Mouse (Mus musculus): ENCODE results near the gene Csnk2a1. TPM values are rescaled to one million over a fixed set of nuclear protein-coding genes. Genes with fewer than 3 reads are reported as not detected.

Gene Csnk2a1
- polyA plus RNA-seq, 1 experiment, result 52.4 TPM

DNA sequence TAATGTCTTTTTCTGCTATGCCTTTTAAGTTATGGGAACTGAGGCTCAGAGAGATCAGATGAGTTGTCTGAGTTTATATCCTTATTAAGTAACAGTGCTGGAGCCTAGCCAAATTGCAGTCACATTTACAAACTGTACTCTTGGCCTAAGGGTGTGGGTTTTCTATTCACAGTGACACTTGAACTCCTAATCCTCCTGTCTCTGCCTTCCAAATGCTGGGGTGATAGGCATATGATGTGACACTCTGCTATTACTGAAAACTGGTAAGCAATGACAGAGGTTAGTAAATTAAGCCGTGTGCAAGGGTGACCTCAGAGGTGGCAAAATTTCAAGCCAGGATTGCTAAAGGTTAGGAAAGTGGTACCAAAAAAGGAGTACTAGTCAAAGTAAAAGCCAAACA is 9.7 kb upstream of the Csnk2a1 start:
- TF ChIP-seq POLR2A (IDR thresholded peaks at IDR 0.05; ENCODE audit: borderline replicate concordance, control insufficient read depth, low read depth, low read length), result no peak
- TF ChIP-seq CTCF (IDR thresholded peaks at IDR 0.05; ENCODE audit: control insufficient read depth, insufficient read depth, low read length), result no peak
- WGBS, result 43% methylated on average over 1 of the region's 1 CpGs
- Histone ChIP-seq H3K4me1 (ENCODE audit: control insufficient read depth, insufficient read depth, low read length) (no peaks in the 10 kb centered on the region), H3K4me3 (replicated peaks; ENCODE audit: control insufficient read depth, low read depth, low read length) (no peak overlapping the region), H3K27ac (ENCODE audit: control insufficient read depth, insufficient read depth, low read depth, low read length, poor library complexity) (no peak overlapping the region)

DNA sequence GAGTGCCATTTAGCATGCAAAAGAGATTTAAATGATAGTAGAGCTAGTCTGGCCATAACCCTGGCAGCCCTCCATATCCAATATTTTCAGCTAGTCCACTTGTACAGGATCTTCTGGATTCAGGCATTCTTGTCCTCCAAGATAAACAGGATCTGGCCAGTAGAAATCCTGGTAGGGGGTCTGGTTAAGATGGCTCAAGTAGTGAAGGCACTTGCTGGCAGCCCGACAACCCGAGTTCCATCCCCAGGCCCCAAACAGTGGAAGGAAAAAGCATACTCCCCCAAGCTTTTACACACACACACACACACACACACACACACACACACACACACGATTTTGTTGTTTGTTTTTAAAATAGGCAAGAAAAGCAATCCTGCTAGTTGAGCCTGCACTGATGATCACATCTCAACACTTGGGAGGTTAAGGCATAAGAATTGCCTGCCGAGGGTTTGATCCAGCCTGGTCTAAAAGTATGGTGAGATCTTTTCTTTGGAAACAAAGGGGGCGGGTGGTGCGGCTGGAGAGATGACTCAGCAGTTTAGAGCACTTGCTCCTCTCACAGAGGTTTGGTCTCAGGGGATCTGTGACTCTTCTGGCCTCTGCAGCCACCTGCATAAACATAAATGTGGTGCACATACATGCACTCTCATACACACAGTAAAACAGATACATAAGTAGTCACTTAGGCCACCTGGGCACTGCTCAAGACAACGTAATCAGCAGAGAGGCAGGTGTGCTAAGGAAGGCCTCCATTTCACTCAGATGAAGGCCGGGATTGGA is 2.9 kb upstream of the Csnk2a1 start:
- Histone ChIP-seq H3K27ac (ENCODE audit: control insufficient read depth, insufficient read depth, low read depth, low read length, poor library complexity) (no peak overlapping the region), H3K4me1 (ENCODE audit: control insufficient read depth, insufficient read depth, low read length) (peaks cover 2% of the 10 kb centered on the region), H3K4me3 (replicated peaks; ENCODE audit: control insufficient read depth, low read depth, low read length) (no peak overlapping the region)
- TF ChIP-seq CTCF (IDR thresholded peaks at IDR 0.05; ENCODE audit: control insufficient read depth, insufficient read depth, low read length) (no peak), POLR2A (IDR thresholded peaks at IDR 0.05; ENCODE audit: borderline replicate concordance, control insufficient read depth, low read depth, low read length) (no peak)
- WGBS, result 54% methylated on average over 8 of the region's 8 CpGs

DNA sequence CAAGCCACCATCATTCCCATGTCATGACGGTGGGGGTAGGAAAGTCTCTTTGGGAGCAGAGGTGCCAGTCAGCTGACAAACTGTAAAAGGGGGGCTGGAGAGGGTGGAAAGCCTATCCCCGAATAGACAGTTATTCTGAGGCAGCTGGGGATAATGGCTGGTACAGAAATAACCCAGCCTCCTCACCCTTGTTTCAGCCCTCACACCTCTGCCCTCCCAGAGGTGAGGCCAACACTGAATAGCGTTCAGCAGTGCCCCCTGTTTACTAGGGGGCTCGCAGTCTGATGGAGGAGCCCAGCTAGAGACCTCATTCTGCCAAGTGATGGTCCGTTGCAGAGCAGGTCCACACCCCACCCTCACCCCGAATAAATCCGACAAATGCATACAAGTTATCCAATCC is 1.1 kb upstream of the Csnk2a1 start:
- WGBS, result 82% methylated on average over 7 of the region's 7 CpGs
- TF ChIP-seq CTCF (IDR thresholded peaks at IDR 0.05; ENCODE audit: control insufficient read depth, insufficient read depth, low read length) (no peak), POLR2A (IDR thresholded peaks at IDR 0.05; ENCODE audit: borderline replicate concordance, control insufficient read depth, low read depth, low read length) (no peak)
- Histone ChIP-seq H3K4me3 (replicated peaks; ENCODE audit: control insufficient read depth, low read depth, low read length) (no peak overlapping the region), H3K4me1 (ENCODE audit: control insufficient read depth, insufficient read depth, low read length) (peaks cover 2% of the 10 kb centered on the region), H3K27ac (ENCODE audit: control insufficient read depth, insufficient read depth, low read depth, low read length, poor library complexity) (no peak overlapping the region)

DNA sequence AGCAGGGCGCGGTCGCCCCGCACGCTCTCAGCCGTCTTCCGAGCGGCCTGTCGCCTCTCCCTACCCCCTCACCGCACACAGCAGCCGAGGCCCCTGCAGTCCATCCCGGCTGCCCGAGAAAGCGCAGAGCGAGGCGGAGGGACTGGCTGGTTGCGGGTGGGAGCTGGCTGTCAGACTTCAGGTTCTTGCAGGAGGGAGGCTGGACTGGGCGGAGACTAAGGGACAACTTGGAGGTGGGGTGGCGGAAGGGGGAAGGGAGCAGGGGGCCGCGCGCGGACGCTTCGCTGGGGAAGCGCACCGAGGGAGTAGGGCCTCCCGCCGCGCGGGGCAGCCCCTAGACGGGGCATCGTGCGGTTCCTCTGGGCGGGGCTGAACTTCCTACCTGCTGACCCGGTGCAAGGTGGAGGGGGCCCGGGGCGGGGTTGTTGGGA is 427 bp downstream of the Csnk2a1 start:
- WGBS, result under 1% methylated on average over 38 of the region's 38 CpGs
- H3K4me3 ChIP-seq (replicated peaks; ENCODE audit: control insufficient read depth, low read depth, low read length), result peak overlapping the region; percentile 99
- TF ChIP-seq CTCF (IDR thresholded peaks at IDR 0.05; ENCODE audit: control insufficient read depth, insufficient read depth, low read length) (no peak), POLR2A (IDR thresholded peaks at IDR 0.05; ENCODE audit: borderline replicate concordance, control insufficient read depth, low read depth, low read length) (no peak)
- H3K27ac ChIP-seq (ENCODE audit: control insufficient read depth, insufficient read depth, low read depth, low read length, poor library complexity), result peak overlapping the region; percentile 97
- peaks cover 2% of the 10 kb centered on the region for H3K4me1 ChIP-seq (ENCODE audit: control insufficient read depth, insufficient read depth, low read length)

DNA sequence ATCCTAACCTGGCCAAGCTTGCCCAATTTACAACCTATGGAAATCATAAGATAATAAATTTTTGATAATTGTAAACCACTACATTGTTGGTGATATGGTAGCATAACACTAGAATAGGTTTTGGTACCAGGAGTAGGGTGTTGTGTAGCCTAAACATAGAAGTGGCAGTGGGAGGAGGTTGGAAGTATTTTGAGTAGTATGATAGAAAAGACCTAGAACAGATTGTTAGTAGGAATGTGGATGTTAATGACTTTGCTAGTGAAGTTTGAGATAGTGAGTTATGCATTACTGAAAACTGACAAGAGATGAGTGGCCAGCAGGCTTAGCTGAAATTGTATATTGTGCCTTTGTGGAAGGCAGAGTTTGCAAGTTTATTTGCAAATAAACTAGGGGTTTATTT is 3.4 kb downstream of the Csnk2a1 start:
- no peak overlapping the region for H3K4me3 ChIP-seq (replicated peaks; ENCODE audit: control insufficient read depth, low read depth, low read length)
- H3K27ac ChIP-seq (ENCODE audit: control insufficient read depth, insufficient read depth, low read depth, low read length, poor library complexity), result no peak overlapping the region
- H3K4me1 ChIP-seq (ENCODE audit: control insufficient read depth, insufficient read depth, low read length), result peaks cover 2% of the 10 kb centered on the region
- TF ChIP-seq CTCF (IDR thresholded peaks at IDR 0.05; ENCODE audit: control insufficient read depth, insufficient read depth, low read length), result no peak
- TF ChIP-seq POLR2A (IDR thresholded peaks at IDR 0.05; ENCODE audit: borderline replicate concordance, control insufficient read depth, low read depth, low read length), result no peak

DNA sequence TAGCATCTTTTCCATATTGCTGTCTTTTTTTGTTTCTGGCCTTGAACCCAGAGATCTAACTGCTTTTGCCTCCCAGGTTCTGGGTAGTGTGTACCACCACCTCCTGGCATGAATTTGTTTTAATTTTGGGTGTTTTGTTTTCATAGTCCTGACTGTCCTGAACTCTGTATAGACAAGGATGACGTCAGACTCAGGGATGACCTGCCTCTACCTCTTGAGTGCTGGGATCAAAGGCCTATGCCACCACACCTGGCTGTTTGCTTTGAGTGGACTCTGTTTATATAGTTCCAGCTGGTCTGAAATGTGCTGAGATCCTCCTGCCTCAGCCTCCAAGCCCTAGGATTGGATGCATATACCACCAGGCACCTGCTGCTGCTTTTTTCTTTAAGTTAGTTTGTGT is 11.3 kb downstream of the Csnk2a1 start:
- TF ChIP-seq POLR2A (IDR thresholded peaks at IDR 0.05; ENCODE audit: borderline replicate concordance, control insufficient read depth, low read depth, low read length), result no peak
- no peak for TF ChIP-seq CTCF (IDR thresholded peaks at IDR 0.05; ENCODE audit: control insufficient read depth, insufficient read depth, low read length)
- Histone ChIP-seq H3K27ac (ENCODE audit: control insufficient read depth, insufficient read depth, low read depth, low read length, poor library complexity) (no peak overlapping the region), H3K4me3 (replicated peaks; ENCODE audit: control insufficient read depth, low read depth, low read length) (no peak overlapping the region), H3K4me1 (ENCODE audit: control insufficient read depth, insufficient read depth, low read length) (no peaks in the 10 kb centered on the region)
- WGBS, result 95% methylated on average over 1 of the region's 1 CpGs

DNA sequence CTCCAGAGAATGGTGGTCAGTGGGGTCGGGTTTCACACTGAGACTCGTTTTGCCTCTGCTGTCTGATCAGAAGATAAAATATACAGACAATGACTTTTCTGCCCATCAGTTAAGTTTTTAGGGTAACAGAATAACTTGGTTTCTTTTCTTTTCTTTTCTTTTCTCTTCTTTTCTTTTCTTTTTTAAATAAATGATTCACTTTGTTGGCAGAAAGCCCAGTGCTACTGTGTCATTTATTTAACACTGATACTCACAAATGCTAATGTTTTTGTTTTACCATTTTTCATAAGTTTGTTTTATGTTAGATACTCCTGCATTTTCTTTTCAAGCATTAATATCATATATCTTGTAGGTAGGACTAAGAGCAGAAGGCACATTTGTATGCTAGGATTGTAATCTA is 13.9 kb downstream of the Csnk2a1 start:
- H3K4me1 ChIP-seq (ENCODE audit: control insufficient read depth, insufficient read depth, low read length), result no peaks in the 10 kb centered on the region
- H3K4me3 ChIP-seq (replicated peaks; ENCODE audit: control insufficient read depth, low read depth, low read length), result no peak overlapping the region
- H3K27ac ChIP-seq (ENCODE audit: control insufficient read depth, insufficient read depth, low read depth, low read length, poor library complexity), result no peak overlapping the region
- WGBS, result 47% methylated on average over 2 of the region's 2 CpGs
- TF ChIP-seq CTCF (IDR thresholded peaks at IDR 0.05; ENCODE audit: control insufficient read depth, insufficient read depth, low read length) (no peak), POLR2A (IDR thresholded peaks at IDR 0.05; ENCODE audit: borderline replicate concordance, control insufficient read depth, low read depth, low read length) (no peak)

DNA sequence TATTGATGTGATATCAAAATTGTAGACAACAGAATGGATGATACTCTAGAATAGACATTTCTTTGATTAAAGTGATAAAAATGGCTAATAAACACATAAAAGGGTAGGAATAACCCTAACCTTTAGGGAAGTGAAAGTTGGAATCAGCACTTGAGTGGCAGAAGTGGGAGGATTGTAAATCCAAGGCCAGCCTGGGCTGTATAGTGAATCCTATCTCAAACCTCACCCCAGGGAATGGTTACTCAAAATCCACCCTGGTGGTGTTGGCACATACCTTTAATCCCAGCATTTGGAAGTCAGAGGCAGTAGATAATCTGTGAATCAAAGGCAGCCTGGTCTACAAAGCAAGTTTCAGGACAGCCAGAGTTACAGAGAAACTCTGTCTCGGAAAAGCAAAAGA is 20.6 kb downstream of the Csnk2a1 start:
- 92% methylated on average over 1 of the region's 1 CpGs for WGBS
- Histone ChIP-seq H3K27ac (ENCODE audit: control insufficient read depth, insufficient read depth, low read depth, low read length, poor library complexity) (no peak overlapping the region), H3K4me3 (replicated peaks; ENCODE audit: control insufficient read depth, low read depth, low read length) (no peak overlapping the region), H3K4me1 (ENCODE audit: control insufficient read depth, insufficient read depth, low read length) (no peaks in the 10 kb centered on the region)
- no peak for TF ChIP-seq CTCF (IDR thresholded peaks at IDR 0.05; ENCODE audit: control insufficient read depth, insufficient read depth, low read length)
- no peak for TF ChIP-seq POLR2A (IDR thresholded peaks at IDR 0.05; ENCODE audit: borderline replicate concordance, control insufficient read depth, low read depth, low read length)

DNA sequence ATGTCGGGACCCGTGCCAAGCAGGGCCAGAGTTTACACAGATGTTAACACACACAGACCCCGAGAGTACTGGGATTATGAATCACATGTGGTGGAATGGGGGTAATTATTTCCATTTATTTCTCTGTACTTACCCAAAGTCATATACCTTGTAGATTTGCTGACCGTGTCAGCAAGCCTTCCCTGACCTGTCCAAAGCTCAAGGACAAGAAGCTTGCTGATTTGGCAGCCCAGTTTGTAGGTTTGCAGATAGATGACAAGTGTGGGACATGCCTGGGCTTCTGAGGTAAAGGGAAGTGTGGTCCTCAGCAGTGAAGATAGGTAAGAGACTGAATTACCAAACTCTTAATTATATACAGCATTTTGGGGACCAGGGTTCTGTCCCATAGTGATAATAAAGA is 23.9 kb downstream of the Csnk2a1 start:
- H3K4me3 ChIP-seq (replicated peaks; ENCODE audit: control insufficient read depth, low read depth, low read length), result no peak overlapping the region
- WGBS, result 81% methylated on average over 4 of the region's 4 CpGs
- TF ChIP-seq POLR2A (IDR thresholded peaks at IDR 0.05; ENCODE audit: borderline replicate concordance, control insufficient read depth, low read depth, low read length), result no peak
- no peak for TF ChIP-seq CTCF (IDR thresholded peaks at IDR 0.05; ENCODE audit: control insufficient read depth, insufficient read depth, low read length)
- no peaks in the 10 kb centered on the region for H3K4me1 ChIP-seq (ENCODE audit: control insufficient read depth, insufficient read depth, low read length)
- H3K27ac ChIP-seq (ENCODE audit: control insufficient read depth, insufficient read depth, low read depth, low read length, poor library complexity), result no peak overlapping the region
